7 mouse cellular contexts compared by ENCODE assay signal in genomic region chr11:45884029-45884428, GRCm38 (mm10). TPM values are rescaled to one million over a fixed set of nuclear protein-coding genes. Genes with fewer than 3 reads are reported as not detected.
DNase-seq lines count a peak whose midpoint lies in the region; ATAC-seq lines count a peak whose summit lies in the region.

No protein-coding gene starts in this region.

- H3K27ac ChIP-seq in kidney, embryonic 16.5 days (ENCODE audit: low read length): no peak overlapping the region

- no peak overlapping the region for H3K4me3 ChIP-seq in kidney, embryonic 16.5 days (ENCODE audit: low read length)

- peaks cover 28% of the 10 kb centered on the region for H3K36me3 ChIP-seq in kidney, embryonic 16.5 days (ENCODE audit: insufficient read depth, low read length)

- H3K4me2 ChIP-seq in kidney, embryonic 16.5 days (replicated peaks; ENCODE audit: low read depth, low read length): no peak overlapping the region

- 46% methylated on average over 4 of the region's 4 CpGs for WGBS in kidney, embryonic 16.5 days

- H3K27me3 ChIP-seq in kidney, embryonic 16.5 days (ENCODE audit: insufficient read depth, low read length): no peaks in the 10 kb centered on the region

- H3K9ac ChIP-seq in kidney, embryonic 16.5 days (replicated peaks; ENCODE audit: low read length): no peak overlapping the region

- peak; percentile 63 for DNase-seq in kidney, adult 9 months
- DNase-seq in CD8-positive naive resting alpha-beta T cell, adult 2 months (ENCODE audit: low read depth in 2 of 2, low spot score in 2 of 2): peak; percentile 15 to 46
- peak; percentile 61 for DNase-seq in R1 (ENCODE audit: low read depth, low spot score)
- peak; percentile 26 for DNase-seq in hindlimb bud, embryonic 11.5 days (ENCODE audit: extremely low spot score, low read depth, low spot score)
- DNase-seq in yolk sac, embryonic 10.5 days (ENCODE audit: low spot score): no peak
- no peak for DNase-seq in adrenal gland, postnatal 10 days

- no peak for ATAC-seq in kidney, embryonic 16.5 days (ENCODE audit: low FRiP score, low TSS enrichment)

- H3K4me1 ChIP-seq in kidney, embryonic 16.5 days (ENCODE audit: insufficient read depth, low read length): peaks cover 29% of the 10 kb centered on the region

- H3K9me3 ChIP-seq in kidney, embryonic 16.5 days (ENCODE audit: low read length): no peaks in the 10 kb centered on the region

RNA-seq across cellular contexts. Expression of gene Clint1, which starts 32.2 kb away (rescaled TPM):
- 104 and 106 TPM in 2 replicates for polyA plus RNA-seq in kidney, embryonic 16.5 days (2015; fragmentation: Nextera tagmentation; extraction: Ambion mirVana)
- 10 to 100 TPM; 59.8 to 64.5 TPM for total RNA-seq in adrenal gland, postnatal 10 days (2021)

Comparison
In these comparisons a context has a peak if more than half of its experiments do, and no peak if none do; other contexts are left out.
1. DNase-seq: peak in kidney, adult 9 months (single experiment), CD8-positive naive resting alpha-beta T cell, adult 2 months (2 of 2), R1 (single experiment) and hindlimb bud, embryonic 11.5 days (single experiment); none in yolk sac, embryonic 10.5 days (single experiment) and adrenal gland, postnatal 10 days (single experiment).